Mouse (Mus musculus): ENCODE measurements around the gene Slc38a8. TPM values are rescaled to one million over a fixed set of nuclear protein-coding genes. Genes with fewer than 3 reads are reported as not detected.

Gene Slc38a8
- polyA plus RNA-seq, 1 experiment from 2014 or later, result not detected

- WGBS, result 85% methylated on average over 7 of the region's 7 CpGs
- Histone ChIP-seq H3K4me1 (ENCODE audit: control insufficient read depth, insufficient read depth, low read length) (peaks cover 5% of the 10 kb centered on the region; the same call in 1 of the 2 replicates), H3K9ac (ENCODE audit: low read depth, low read length) (no peak overlapping the region), H3K27ac (ENCODE audit: low read depth, low read length) (no peak overlapping the region), H3K36me3 (ENCODE audit: control insufficient read depth, insufficient read depth, low read length) (no peaks in the 10 kb centered on the region), H3K27me3 (ENCODE audit: control insufficient read depth, insufficient read depth, low read length) (no peaks in the 10 kb centered on the region), H3K4me2 (replicated peaks; ENCODE audit: low read depth, low read length) (no peak overlapping the region), H3K9me3 (ENCODE audit: control insufficient read depth, low read length) (no peaks in the 10 kb centered on the region), H3K4me3 (ENCODE audit: low read length) (no peak overlapping the region)
- no peak for ATAC-seq (ENCODE audit: low FRiP score, low TSS enrichment)
These were observed 70.8 kb downstream of the Slc38a8 start for GRCm38 (mm10) chr8:119430690-119431089.

- Histone ChIP-seq H3K27me3 (ENCODE audit: control insufficient read depth, insufficient read depth, low read length) (no peaks in the 10 kb centered on the region), H3K4me3 (ENCODE audit: low read length) (no peak overlapping the region), H3K9me3 (ENCODE audit: control insufficient read depth, low read length) (no peaks in the 10 kb centered on the region), H3K4me2 (replicated peaks; ENCODE audit: low read depth, low read length) (no peak overlapping the region), H3K4me1 (ENCODE audit: control insufficient read depth, insufficient read depth, low read length) (peaks cover 5% of the 10 kb centered on the region; the same call in 1 of the 2 replicates), H3K9ac (ENCODE audit: low read depth, low read length) (no peak overlapping the region), H3K36me3 (ENCODE audit: control insufficient read depth, insufficient read depth, low read length) (no peaks in the 10 kb centered on the region), H3K27ac (ENCODE audit: low read depth, low read length) (no peak overlapping the region)
- no peak for ATAC-seq (ENCODE audit: low FRiP score, low TSS enrichment)
- WGBS, result 64% methylated on average over 8 of the region's 8 CpGs
These were observed 71.2 kb downstream of the Slc38a8 start for GRCm38 (mm10) chr8:119430250-119430649.

Other genes starting within 250 kb of the Slc38a8 start
- gene Hsbp1, start 157.2 kb downstream of the Slc38a8 start, polyA plus RNA-seq (2014; fragmentation: Nextera tagmentation; extraction: Ambion mirVana), result 305 and 387 TPM in 2 replicates
- gene Mlycd, start 106.8 kb downstream of the Slc38a8 start, polyA plus RNA-seq (2014; fragmentation: Nextera tagmentation; extraction: Ambion mirVana), result 10.8 and 12.1 TPM in 2 replicates
- 0.71 and 1.2 TPM in 2 replicates for gene Osgin1, start 67.6 kb downstream of the Slc38a8 start, polyA plus RNA-seq (2014; fragmentation: Nextera tagmentation; extraction: Ambion mirVana)
- gene Necab2, start 55.0 kb downstream of the Slc38a8 start, polyA plus RNA-seq (2014; fragmentation: Nextera tagmentation; extraction: Ambion mirVana), result 4.6 and 5.0 TPM in 2 replicates
- 66.4 and 131 TPM in 2 replicates for gene Mbtps1, start 57.0 kb upstream of the Slc38a8 start, polyA plus RNA-seq (2014; fragmentation: Nextera tagmentation; extraction: Ambion mirVana)
- gene Hsdl1, start 73.5 kb upstream of the Slc38a8 start, polyA plus RNA-seq (2014; fragmentation: Nextera tagmentation; extraction: Ambion mirVana), result 20.4 and 35.8 TPM in 2 replicates
- gene Dnaaf1, start 73.5 kb upstream of the Slc38a8 start, polyA plus RNA-seq (2014; fragmentation: Nextera tagmentation; extraction: Ambion mirVana), result 0.11 and 0.37 TPM in 2 replicates
- gene Taf1c, start 103.5 kb upstream of the Slc38a8 start, polyA plus RNA-seq (2014; fragmentation: Nextera tagmentation; extraction: Ambion mirVana), result 9.7 and 13.0 TPM in 2 replicates
- 0.29 TPM in 1 of 2 replicates, not detected in the other for gene Adad2, start 111.0 kb upstream of the Slc38a8 start, polyA plus RNA-seq (2014; fragmentation: Nextera tagmentation; extraction: Ambion mirVana)
- 0.22 TPM in 1 of 2 replicates, not detected in the other for gene Kcng4, start 134.0 kb upstream of the Slc38a8 start, polyA plus RNA-seq (2014; fragmentation: Nextera tagmentation; extraction: Ambion mirVana)
- gene Wfdc1, start 164.7 kb upstream of the Slc38a8 start, polyA plus RNA-seq (2014; fragmentation: Nextera tagmentation; extraction: Ambion mirVana), result 1.8 and 1.9 TPM in 2 replicates
- gene Atp2c2, start 198.3 kb upstream of the Slc38a8 start, polyA plus RNA-seq (2014; fragmentation: Nextera tagmentation; extraction: Ambion mirVana), result 0.97 and 1.2 TPM in 2 replicates